ENCODE assay signal across 15 mouse cellular contexts in the genomic region with DNA sequence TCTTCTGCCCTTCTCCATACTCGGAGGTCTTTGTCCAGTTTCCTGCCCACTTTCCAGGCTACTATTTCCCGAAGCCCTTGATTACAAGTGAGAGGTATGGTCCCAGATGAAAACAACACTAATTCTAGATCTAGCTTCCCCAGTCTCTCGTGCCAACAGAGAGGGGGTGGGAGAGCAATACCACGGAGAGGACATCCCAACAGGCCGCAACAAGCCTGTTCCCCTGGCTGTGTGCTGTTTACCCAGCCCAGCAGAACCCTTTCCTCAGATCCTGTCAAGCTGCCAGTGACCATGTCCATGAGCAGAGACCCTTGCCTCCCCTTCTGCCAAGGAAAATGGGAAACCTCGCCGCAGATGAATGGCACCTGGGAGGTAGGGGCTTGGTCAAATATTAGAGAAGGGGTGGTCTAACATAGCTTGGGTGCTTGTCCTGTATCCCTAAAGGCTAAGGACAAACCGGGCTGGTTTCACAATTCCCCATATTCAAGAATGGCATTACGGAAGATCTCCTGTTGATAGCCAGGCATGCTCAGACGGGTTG.
"Had no signal": no experiment of that assay in that cellular context is flagged by ENCODE, and none has a peak within 500 bp of the region (broad histone marks: within the 10 kb centered on the region; RNA-seq: fewer than 3 reads in every experiment).

No protein-coding gene starts in this region.

- ATAC-seq: intestine, postnatal 0 days; lung, postnatal 0 days; midbrain, embryonic 13.5 days had no signal

- H3K4me3 ChIP-seq: limb, embryonic 13.5 days; liver, embryonic 15.5 days; midbrain, embryonic 13.5 days; stomach, embryonic 15.5 days had no signal

- H3K4me2 ChIP-seq: limb, embryonic 13.5 days; liver, embryonic 11.5 days; liver, embryonic 15.5 days; midbrain, embryonic 13.5 days; stomach, embryonic 15.5 days had no signal

- DNase-seq: kidney, adult 8-10 months; layer of hippocampus, adult 9-11 months; layer of hippocampus, postnatal 36 days; lung, adult 2 months; lung, postnatal 36 days; right cerebral cortex, postnatal 14 days; thymus, adult 18-20 months; thymus, postnatal 14 days had no signal

- H3K9ac ChIP-seq: limb, embryonic 13.5 days; liver, embryonic 15.5 days; midbrain, embryonic 13.5 days; stomach, embryonic 15.5 days had no signal

- H3K27me3 ChIP-seq: liver, embryonic 15.5 days; midbrain, embryonic 13.5 days; stomach, embryonic 15.5 days had no signal

- H3K4me1 ChIP-seq: midbrain, embryonic 13.5 days had no signal

- H3K27ac ChIP-seq: limb, embryonic 13.5 days; liver, embryonic 15.5 days; midbrain, embryonic 13.5 days had no signal

- H3K9me3 ChIP-seq: limb, embryonic 13.5 days; liver, embryonic 15.5 days; midbrain, embryonic 13.5 days; stomach, embryonic 15.5 days had no signal

- H3K36me3 ChIP-seq: liver, embryonic 15.5 days; midbrain, embryonic 13.5 days; stomach, embryonic 15.5 days had no signal
